Mouse (Mus musculus) myocyte (in vitro differentiated cells): Measurements from ENCODE around the gene Art3. TPM values are rescaled to one million over a fixed set of nuclear protein-coding genes. Genes with fewer than 3 reads are reported as not detected.

Source experiments
- H3K27me3 ChIP-seq: one replicate; pipeline ENCODE4 v1.6.1; 2011; ENCODE audit not compliant: control insufficient read depth, insufficient read depth, insufficient read length
- H3K36me3 ChIP-seq: one replicate; pipeline ENCODE4 v1.6.1; 2011; ENCODE audit not compliant: control insufficient read depth, insufficient read depth
- H3K4me2 ChIP-seq: one replicate; pipeline ENCODE4 v1.6.1; 2011; ENCODE audit warnings: low read depth, control low read depth
- H3K4me3 ChIP-seq: one replicate; pipeline ENCODE4 v1.5.1; 2011; ENCODE audit warnings: mild to moderate bottlenecking, control low read depth, moderate library complexity
- H3K79me2 ChIP-seq: one replicate; pipeline ENCODE4 v1.6.1; 2011; ENCODE audit not compliant: control insufficient read depth, insufficient read depth
- H3ac ChIP-seq: one replicate; pipeline ENCODE4 v1.6.1; 2011; ENCODE audit not compliant: control insufficient read depth, insufficient read length
- CEBPB ChIP-seq: IDR thresholded peaks from 2 replicates; pipeline ENCODE4 v1.6.1; 2011; ENCODE audit warnings: mild to moderate bottlenecking, moderate library complexity; ENCODE audit not compliant: poor library complexity, insufficient read depth, severe bottlenecking
- E2F4 ChIP-seq: IDR thresholded peaks from one replicate; pipeline ENCODE4 v1.6.1; 2011; ENCODE audit warnings: mild to moderate bottlenecking, control low read depth, moderate library complexity; ENCODE audit not compliant: insufficient read depth
- MAX ChIP-seq: IDR thresholded peaks from one replicate; pipeline ENCODE4 v1.6.1; 2011; ENCODE audit warnings: low read depth, mild to moderate bottlenecking, control low read depth
- MYOD1 ChIP-seq, 3 experiments: IDR thresholded peaks; one replicate each; pipeline ENCODE4 v1.6.1; 2011; ENCODE audit warnings: control low read depth in 2 of 3, low read depth in 2 of 3, mild to moderate bottlenecking in 2 of 3, moderate library complexity in 1 of 3; ENCODE audit not compliant: insufficient read length in 2 of 3, control insufficient read depth in 1 of 3
- MYOG ChIP-seq, 3 experiments: IDR thresholded peaks; one replicate each; pipeline ENCODE4 v1.6.1; 2011; ENCODE audit warnings: control low read depth in 2 of 3, low read depth in 2 of 3, mild to moderate bottlenecking in 2 of 3; ENCODE audit not compliant: insufficient read length in 2 of 3, control insufficient read depth in 1 of 3, insufficient read depth in 1 of 3
- POLR2A ChIP-seq: IDR thresholded peaks from one replicate; pipeline ENCODE4 v1.6.1; 2011; ENCODE audit warnings: low read depth, mild to moderate bottlenecking, control low read depth, moderate library complexity; ENCODE audit not compliant: insufficient read length
- POLR2AphosphoS2 ChIP-seq: IDR thresholded peaks from one replicate; pipeline ENCODE4 v1.6.1; 2011; ENCODE audit warnings: low read depth, control low read depth; ENCODE audit not compliant: insufficient read length
- REST ChIP-seq: IDR thresholded peaks from one replicate; pipeline ENCODE4 v1.6.1; 2011; ENCODE audit warnings: mild to moderate bottlenecking, control low read depth, moderate library complexity; ENCODE audit not compliant: insufficient read depth, insufficient read length
- SRF ChIP-seq: IDR thresholded peaks from one replicate; pipeline ENCODE4 v1.6.1; 2011; ENCODE audit warnings: low read depth; ENCODE audit not compliant: control insufficient read depth, insufficient read length
- TCF12 ChIP-seq: IDR thresholded peaks from one replicate; pipeline ENCODE4 v1.6.1; 2011; ENCODE audit warnings: mild to moderate bottlenecking, control low read depth; ENCODE audit not compliant: poor library complexity, insufficient read depth, severe bottlenecking
- TCF3 ChIP-seq: IDR thresholded peaks from one replicate; pipeline ENCODE4 v1.6.1; 2011; ENCODE audit warnings: low read depth, control low read depth; ENCODE audit not compliant: insufficient read length
- USF1 ChIP-seq: IDR thresholded peaks from one replicate; pipeline ENCODE4 v1.6.1; 2011; ENCODE audit warnings: low read depth, mild to moderate bottlenecking, control low read depth, moderate library complexity
- polyA plus RNA-seq: library from polyadenylated mRNA; unstranded; fragments of >200 nt; fragmentation: generic; extraction: Trizol; gene quantifications from one replicate; pipeline ENCODE4 v1.2.1, GENCODE M21; 2012; ENCODE audit warnings: missing spikeins

The Art3 gene
- polyA plus RNA-seq, 1 experiment: 3.8 TPM

- no peaks in the 10 kb centered on the region for H3K36me3 ChIP-seq
- H3K4me2 ChIP-seq: no peak overlapping the region
- H3K79me2 ChIP-seq: no peaks in the 10 kb centered on the region
- TF ChIP-seq SRF (no peak), TCF12 (no peak), MYOG (IDR thresholded peaks at IDR 0.05; ENCODE audit: control insufficient read depth in 1 of 3, insufficient read depth in 1 of 3, insufficient read length in 2 of 3, low read depth in 2 of 3) (no peak), POLR2AphosphoS2 (no peak), USF1 (no peak), MYOD1 (IDR thresholded peaks at IDR 0.05; ENCODE audit: control insufficient read depth in 1 of 3, insufficient read length in 2 of 3, low read depth in 2 of 3) (no peak), E2F4 (no peak), MAX (no peak)
- no peaks in the 10 kb centered on the region for H3K27me3 ChIP-seq
- no peak overlapping the region for H3ac ChIP-seq
- H3K4me3 ChIP-seq: no peak overlapping the region
Observed at GRCm38 (mm10) chr5:92393863-92394262, 62.2 kb downstream of the Art3 start.

- no peak overlapping the region for H3ac ChIP-seq
- no peaks in the 10 kb centered on the region for H3K79me2 ChIP-seq
- no peaks in the 10 kb centered on the region for H3K27me3 ChIP-seq
- H3K4me2 ChIP-seq: no peak overlapping the region
- no peaks in the 10 kb centered on the region for H3K36me3 ChIP-seq
- TF ChIP-seq REST: no peak
- no peak for TF ChIP-seq E2F4
- TF ChIP-seq MYOG (IDR thresholded peaks at IDR 0.05; ENCODE audit: control insufficient read depth in 1 of 3, insufficient read depth in 1 of 3, insufficient read length in 2 of 3, low read depth in 2 of 3): no peak
- TF ChIP-seq POLR2A: no peak
- no peak for TF ChIP-seq TCF3
- TF ChIP-seq TCF12: no peak
- TF ChIP-seq POLR2AphosphoS2: no peak
- TF ChIP-seq MAX: no peak
- no peak for TF ChIP-seq CEBPB
- no peak for TF ChIP-seq USF1
- no peak for TF ChIP-seq SRF
- no peak for TF ChIP-seq MYOD1 (IDR thresholded peaks at IDR 0.05; ENCODE audit: control insufficient read depth in 1 of 3, insufficient read length in 2 of 3, low read depth in 2 of 3)
- H3K4me3 ChIP-seq: no peak overlapping the region
Observed at GRCm38 (mm10) chr5:92395764-92396163, 64.1 kb downstream of the Art3 start.

DNA sequence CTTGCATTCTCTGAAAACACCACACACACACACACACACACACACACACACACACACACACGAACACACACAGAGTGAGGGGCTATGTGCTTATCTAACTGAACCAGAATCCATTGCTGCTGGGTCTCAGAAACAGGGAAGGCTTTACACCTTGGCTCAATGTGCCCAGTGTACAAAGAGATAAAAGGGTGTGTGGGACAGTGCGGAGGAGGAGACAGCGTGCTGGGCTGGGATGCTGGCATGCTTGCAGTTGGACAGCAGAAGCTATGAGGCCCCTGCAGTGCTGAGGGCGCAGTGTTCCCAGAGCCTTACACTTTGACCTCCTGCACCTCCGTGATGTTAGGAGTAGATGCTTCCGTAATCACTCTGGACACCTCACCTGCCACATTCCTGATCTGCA lies 64.8 kb downstream of the Art3 start:
- Histone ChIP-seq H3K27me3 (no peaks in the 10 kb centered on the region), H3ac (no peak overlapping the region), H3K4me3 (no peak overlapping the region), H3K36me3 (no peaks in the 10 kb centered on the region), H3K79me2 (no peaks in the 10 kb centered on the region), H3K4me2 (no peak overlapping the region)
- TF ChIP-seq USF1: no peak
- TF ChIP-seq REST: no peak
- TF ChIP-seq SRF: no peak
- no peak for TF ChIP-seq MYOG (IDR thresholded peaks at IDR 0.05; ENCODE audit: control insufficient read depth in 1 of 3, insufficient read depth in 1 of 3, insufficient read length in 2 of 3, low read depth in 2 of 3)
- no peak for TF ChIP-seq TCF12
- no peak for TF ChIP-seq E2F4
- no peak for TF ChIP-seq TCF3
- TF ChIP-seq POLR2AphosphoS2: no peak
- TF ChIP-seq CEBPB: no peak
- no peak for TF ChIP-seq POLR2A
- TF ChIP-seq MYOD1 (IDR thresholded peaks at IDR 0.05; ENCODE audit: control insufficient read depth in 1 of 3, insufficient read length in 2 of 3, low read depth in 2 of 3): no peak
- no peak for TF ChIP-seq MAX

DNA sequence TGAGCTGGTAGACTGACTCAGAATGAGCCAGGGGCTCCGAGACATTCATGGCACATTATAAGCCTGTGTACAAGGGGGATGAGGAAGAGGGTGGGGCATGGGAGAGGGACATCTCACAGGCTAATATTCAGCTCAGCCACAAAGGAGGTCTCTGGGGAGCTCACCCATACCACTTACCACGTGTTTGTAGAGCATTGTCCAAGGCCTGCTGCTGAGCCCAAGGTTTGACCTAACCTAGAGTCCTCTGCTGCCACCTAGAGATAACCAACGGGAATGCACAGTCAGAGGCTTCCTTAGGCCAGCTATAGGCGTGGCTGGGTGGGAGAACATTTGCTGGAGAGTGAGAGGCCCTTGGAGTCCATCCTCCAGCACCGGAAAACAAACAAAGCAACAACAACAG lies 66.5 kb downstream of the Art3 start:
- no peak overlapping the region for H3K4me3 ChIP-seq
- no peak overlapping the region for H3ac ChIP-seq
- peak; percentile 28 for TF ChIP-seq USF1
- no peak for TF ChIP-seq POLR2AphosphoS2
- H3K4me2 ChIP-seq: peak overlapping the region; percentile 12
- no peaks in the 10 kb centered on the region for H3K79me2 ChIP-seq
- H3K36me3 ChIP-seq: no peaks in the 10 kb centered on the region
- no peaks in the 10 kb centered on the region for H3K27me3 ChIP-seq

DNA sequence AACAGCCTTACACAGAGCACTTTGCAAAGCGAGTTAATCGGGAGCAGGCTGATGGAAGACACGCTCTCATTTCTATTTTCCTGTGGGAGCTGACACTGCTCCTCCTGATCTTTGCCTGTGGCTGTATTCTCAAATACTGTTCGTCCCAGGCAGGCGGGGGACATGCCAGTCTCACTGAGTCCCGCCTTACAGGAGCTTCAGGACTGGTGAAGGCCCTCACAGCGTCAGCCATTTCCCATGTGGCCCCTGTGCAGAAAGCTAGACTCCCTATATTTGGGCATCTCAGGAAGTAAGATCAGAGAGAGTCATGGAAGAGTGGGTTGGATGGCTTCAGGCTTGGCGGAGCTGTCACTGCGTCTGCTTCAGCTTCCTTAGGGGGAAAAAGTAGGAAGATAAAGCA lies 71.2 kb downstream of the Art3 start:
- H3K27me3 ChIP-seq: no peaks in the 10 kb centered on the region
- H3ac ChIP-seq: no peak overlapping the region
- H3K4me3 ChIP-seq: no peak overlapping the region
- no peak overlapping the region for H3K4me2 ChIP-seq
- no peaks in the 10 kb centered on the region for H3K79me2 ChIP-seq
- no peaks in the 10 kb centered on the region for H3K36me3 ChIP-seq
- TF ChIP-seq POLR2AphosphoS2 (no peak), MYOG (IDR thresholded peaks at IDR 0.05; ENCODE audit: control insufficient read depth in 1 of 3, insufficient read depth in 1 of 3, insufficient read length in 2 of 3, low read depth in 2 of 3) (no peak), MAX (no peak), TCF3 (no peak), E2F4 (no peak), POLR2A (no peak), SRF (no peak), CEBPB (no peak), MYOD1 (IDR thresholded peaks at IDR 0.05; ENCODE audit: control insufficient read depth in 1 of 3, insufficient read length in 2 of 3, low read depth in 2 of 3) (no peak)
